Mouse (Mus musculus): ENCODE results near the gene Wdr31. TPM values are rescaled to one million over a fixed set of nuclear protein-coding genes. Genes with fewer than 3 reads are reported as not detected.

Gene Wdr31
- polyA plus RNA-seq, 1 experiment = 202 TPM

- Histone ChIP-seq H3K27ac (ENCODE audit: control insufficient read depth, insufficient read depth, low read depth, low read length) (no peak overlapping the region), H3K4me1 (ENCODE audit: control insufficient read depth, insufficient read depth, low read length) (peaks cover 18% of the 10 kb centered on the region), H3K36me3 (ENCODE audit: control insufficient read depth, insufficient read depth, low read length) (no peaks in the 10 kb centered on the region), H3K27me3 (ENCODE audit: control insufficient read depth, insufficient read depth, low read length) (no peaks in the 10 kb centered on the region), H3K4me3 (ENCODE audit: control insufficient read depth, low read depth, low read length) (no peak overlapping the region)
- TF ChIP-seq CTCF (IDR thresholded peaks at IDR 0.05; ENCODE audit: control insufficient read depth, insufficient read depth, insufficient replicate concordance, low read depth, low read length) = no peak
- TF ChIP-seq POLR2A (IDR thresholded peaks at IDR 0.05; ENCODE audit: control insufficient read depth, low read depth, low read length) = no peak
These were observed 39.2 kb downstream of the Wdr31 start for GRCm38 (mm10) chr4:62431522-62431921.

- no peak for TF ChIP-seq CTCF (IDR thresholded peaks at IDR 0.05; ENCODE audit: control insufficient read depth, insufficient read depth, insufficient replicate concordance, low read depth, low read length)
- no peak for TF ChIP-seq POLR2A (IDR thresholded peaks at IDR 0.05; ENCODE audit: control insufficient read depth, low read depth, low read length)
- H3K4me3 ChIP-seq (ENCODE audit: control insufficient read depth, low read depth, low read length) = no peak overlapping the region
- no peaks in the 10 kb centered on the region for H3K36me3 ChIP-seq (ENCODE audit: control insufficient read depth, insufficient read depth, low read length)
- no peaks in the 10 kb centered on the region for H3K27me3 ChIP-seq (ENCODE audit: control insufficient read depth, insufficient read depth, low read length)
- peaks cover 18% of the 10 kb centered on the region for H3K4me1 ChIP-seq (ENCODE audit: control insufficient read depth, insufficient read depth, low read length)
- H3K27ac ChIP-seq (ENCODE audit: control insufficient read depth, insufficient read depth, low read depth, low read length) = no peak overlapping the region
These were observed 40.0 kb downstream of the Wdr31 start for GRCm38 (mm10) chr4:62430678-62431077.

- H3K4me1 ChIP-seq (ENCODE audit: control insufficient read depth, insufficient read depth, low read length) = peaks cover 18% of the 10 kb centered on the region
- TF ChIP-seq POLR2A (IDR thresholded peaks at IDR 0.05; ENCODE audit: control insufficient read depth, low read depth, low read length) (no peak), CTCF (IDR thresholded peaks at IDR 0.05; ENCODE audit: control insufficient read depth, insufficient read depth, insufficient replicate concordance, low read depth, low read length) (no peak)
- H3K27ac ChIP-seq (ENCODE audit: control insufficient read depth, insufficient read depth, low read depth, low read length) = no peak overlapping the region
- H3K27me3 ChIP-seq (ENCODE audit: control insufficient read depth, insufficient read depth, low read length) = no peaks in the 10 kb centered on the region
- no peak overlapping the region for H3K4me3 ChIP-seq (ENCODE audit: control insufficient read depth, low read depth, low read length)
- H3K36me3 ChIP-seq (ENCODE audit: control insufficient read depth, insufficient read depth, low read length) = no peaks in the 10 kb centered on the region; the same call in 1 of the 2 replicates
These were observed 41.1 kb downstream of the Wdr31 start for GRCm38 (mm10) chr4:62429616-62430015.

GRCm38 (mm10) chr4:62427978-62428758, 42.5 kb downstream of the Wdr31 start:
- peak overlapping the region; percentile 14 for H3K4me3 ChIP-seq (ENCODE audit: control insufficient read depth, low read depth, low read length)
- no peak overlapping the region for H3K27ac ChIP-seq (ENCODE audit: control insufficient read depth, insufficient read depth, low read depth, low read length)
- no peak for TF ChIP-seq CTCF (IDR thresholded peaks at IDR 0.05; ENCODE audit: control insufficient read depth, insufficient read depth, insufficient replicate concordance, low read depth, low read length)
- TF ChIP-seq POLR2A (IDR thresholded peaks at IDR 0.05; ENCODE audit: control insufficient read depth, low read depth, low read length) = no peak
- peaks cover 18% of the 10 kb centered on the region for H3K4me1 ChIP-seq (ENCODE audit: control insufficient read depth, insufficient read depth, low read length)
- no peaks in the 10 kb centered on the region for H3K27me3 ChIP-seq (ENCODE audit: control insufficient read depth, insufficient read depth, low read length)
- H3K36me3 ChIP-seq (ENCODE audit: control insufficient read depth, insufficient read depth, low read length) = no peaks in the 10 kb centered on the region; the same call in none of the 2 replicates

- Histone ChIP-seq H3K27me3 (ENCODE audit: control insufficient read depth, insufficient read depth, low read length) (no peaks in the 10 kb centered on the region), H3K4me3 (ENCODE audit: control insufficient read depth, low read depth, low read length) (no peak overlapping the region), H3K36me3 (ENCODE audit: control insufficient read depth, insufficient read depth, low read length) (peaks cover 1% of the 10 kb centered on the region), H3K4me1 (ENCODE audit: control insufficient read depth, insufficient read depth, low read length) (peaks cover 18% of the 10 kb centered on the region), H3K27ac (ENCODE audit: control insufficient read depth, insufficient read depth, low read depth, low read length) (no peak overlapping the region)
- TF ChIP-seq CTCF (IDR thresholded peaks at IDR 0.05; ENCODE audit: control insufficient read depth, insufficient read depth, insufficient replicate concordance, low read depth, low read length) (no peak), POLR2A (IDR thresholded peaks at IDR 0.05; ENCODE audit: control insufficient read depth, low read depth, low read length) (no peak)
These were observed 44.8 kb downstream of the Wdr31 start for GRCm38 (mm10) chr4:62425891-62426290.

- peaks cover 8% of the 10 kb centered on the region for H3K36me3 ChIP-seq (ENCODE audit: control insufficient read depth, insufficient read depth, low read length)
- H3K4me3 ChIP-seq (ENCODE audit: control insufficient read depth, low read depth, low read length) = no peak overlapping the region
- TF ChIP-seq CTCF (IDR thresholded peaks at IDR 0.05; ENCODE audit: control insufficient read depth, insufficient read depth, insufficient replicate concordance, low read depth, low read length) (no peak), POLR2A (IDR thresholded peaks at IDR 0.05; ENCODE audit: control insufficient read depth, low read depth, low read length) (no peak)
- H3K4me1 ChIP-seq (ENCODE audit: control insufficient read depth, insufficient read depth, low read length) = no peaks in the 10 kb centered on the region
- no peaks in the 10 kb centered on the region for H3K27me3 ChIP-seq (ENCODE audit: control insufficient read depth, insufficient read depth, low read length)
- no peak overlapping the region for H3K27ac ChIP-seq (ENCODE audit: control insufficient read depth, insufficient read depth, low read depth, low read length)
These were observed 51.6 kb downstream of the Wdr31 start for GRCm38 (mm10) chr4:62419091-62419490.

- Histone ChIP-seq H3K36me3 (ENCODE audit: control insufficient read depth, insufficient read depth, low read length) (peaks cover 8% of the 10 kb centered on the region), H3K27me3 (ENCODE audit: control insufficient read depth, insufficient read depth, low read length) (no peaks in the 10 kb centered on the region), H3K27ac (ENCODE audit: control insufficient read depth, insufficient read depth, low read depth, low read length) (no peak overlapping the region), H3K4me1 (ENCODE audit: control insufficient read depth, insufficient read depth, low read length) (no peaks in the 10 kb centered on the region), H3K4me3 (ENCODE audit: control insufficient read depth, low read depth, low read length) (no peak overlapping the region)
- TF ChIP-seq CTCF (IDR thresholded peaks at IDR 0.05; ENCODE audit: control insufficient read depth, insufficient read depth, insufficient replicate concordance, low read depth, low read length) (no peak), POLR2A (IDR thresholded peaks at IDR 0.05; ENCODE audit: control insufficient read depth, low read depth, low read length) (no peak)
These were observed 52.2 kb downstream of the Wdr31 start for GRCm38 (mm10) chr4:62418448-62418847.

Data from testis, adult 2 months (tissue).